Mouse (Mus musculus): ENCODE data around the gene Zfp36l2. TPM values are rescaled to one million over a fixed set of nuclear protein-coding genes. Genes with fewer than 3 reads are reported as not detected.
A peak's percentile ranks its signal among the peaks of the same experiment; 100 is the strongest.
"Not testable (repeated sequence)": the region's sequence is repeated elsewhere in the genome, so short reads cannot be mapped to it uniquely, and the experiment has no call there.

Gene Zfp36l2
- polyA plus RNA-seq, 1 experiment from 2014 or later, result 9.6 TPM

DNA sequence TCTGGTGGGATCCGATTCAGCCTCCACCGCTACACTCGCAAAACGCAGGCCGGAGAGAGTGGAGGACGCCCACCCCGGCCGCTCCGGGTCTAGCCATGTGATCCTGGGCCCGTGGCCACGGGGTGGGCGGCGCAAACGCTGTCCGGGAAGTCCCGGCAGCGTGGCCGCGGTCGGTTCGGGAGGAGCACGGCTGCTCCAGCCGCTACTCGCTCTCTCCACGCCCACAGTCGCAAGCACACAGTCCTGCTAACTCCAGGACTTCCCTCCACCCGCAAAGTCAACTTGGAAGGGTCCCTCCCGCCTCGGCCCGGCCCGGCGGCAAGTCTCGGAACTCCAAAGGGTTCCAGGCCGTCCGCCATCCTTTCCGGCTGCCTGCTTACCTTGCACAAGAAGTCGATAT lies 483 bp downstream of the Zfp36l2 start:
- H3K4me1 ChIP-seq (ENCODE audit: control insufficient read depth in 2 of 2, insufficient read depth in 2 of 2, low read length in 2 of 2), result peaks cover 25 to 38% of the 10 kb centered on the region in 2 experiments

DNA sequence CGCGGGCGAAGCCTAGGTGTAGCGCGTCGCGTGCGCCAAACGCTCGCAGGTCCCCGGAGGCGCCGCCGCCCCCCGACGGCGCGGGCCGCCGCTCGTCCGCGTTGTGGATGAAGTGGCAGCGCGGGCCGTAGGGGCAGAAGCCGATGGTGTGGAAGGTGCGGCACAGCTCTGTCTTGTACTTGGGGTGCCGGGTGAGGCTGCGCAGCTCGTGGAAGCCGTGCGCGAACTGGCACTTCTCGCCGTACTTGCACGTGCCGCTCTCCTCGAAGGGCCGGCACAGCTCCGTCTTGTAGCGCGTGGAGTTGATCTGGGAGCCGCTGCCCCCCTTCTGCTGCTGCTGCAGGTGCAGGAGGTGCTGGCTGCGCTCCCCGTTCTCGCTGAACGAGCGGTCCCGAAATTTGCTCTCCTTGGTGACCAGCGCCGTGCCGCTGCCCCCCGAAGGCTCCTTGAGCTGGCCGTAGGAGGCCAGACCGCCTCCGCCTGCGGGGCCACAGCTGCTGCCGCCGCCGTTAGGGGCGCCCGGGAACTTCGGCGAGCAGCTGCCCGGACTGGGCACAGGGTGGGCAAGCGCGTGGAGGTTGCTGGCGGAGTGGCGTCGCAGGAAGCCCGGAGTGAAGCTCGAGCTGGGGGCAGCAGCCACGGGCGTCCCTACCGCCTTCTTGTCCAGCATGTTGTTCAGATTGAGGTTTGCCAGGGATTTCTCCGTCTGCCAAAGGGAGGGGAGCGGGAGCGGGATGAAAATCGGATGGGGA lies 1.1 kb downstream of the Zfp36l2 start:
- peak overlapping the region; percentile 88 to 94 for H3K27ac ChIP-seq (replicated peaks in 1 of 2; ENCODE audit: control insufficient read depth in 1 of 2, insufficient read depth in 1 of 2, low read depth in 2 of 2, low read length in 2 of 2)
- 1% methylated on average over 80 of the region's 80 CpGs for WGBS
- H3K4me2 ChIP-seq (ENCODE audit: low read length), result peak overlapping the region; percentile 87
- H3K27me3 ChIP-seq (ENCODE audit: control insufficient read depth, insufficient read depth, low read length), result no peaks in the 10 kb centered on the region
- H3K36me3 ChIP-seq (ENCODE audit: control insufficient read depth, insufficient read depth, low read length), result peaks cover 21% of the 10 kb centered on the region; the same call in 1 of the 2 replicates
- H3K4me1 ChIP-seq (ENCODE audit: control insufficient read depth in 2 of 2, insufficient read depth in 2 of 2, low read length in 2 of 2), result peaks cover 21 to 38% of the 10 kb centered on the region in 2 experiments
- peak overlapping the region; percentile 74 to 77 for H3K4me3 ChIP-seq (ENCODE audit: control insufficient read depth in 1 of 2, insufficient read depth in 1 of 2, low read depth in 1 of 2, low read length in 2 of 2)
- ATAC-seq (ENCODE audit: insufficient number of reproducible peaks, insufficient read depth, low FRiP score, low read depth), result no peak
- H3K9me3 ChIP-seq (ENCODE audit: control insufficient read depth, low read length), result no peaks in the 10 kb centered on the region
- H3K9ac ChIP-seq (ENCODE audit: low read length), result peak overlapping the region; percentile 93

More for the DNA sequence above, 483 bp downstream of the Zfp36l2 start:
- Histone ChIP-seq H3K4me2 (ENCODE audit: low read length) (peak overlapping the region; percentile 96), H3K4me3 (ENCODE audit: control insufficient read depth in 1 of 2, insufficient read depth in 1 of 2, low read depth in 1 of 2, low read length in 2 of 2) (peak overlapping the region; percentile 74 to 77), H3K9ac (ENCODE audit: low read length) (peak overlapping the region; percentile 93), H3K36me3 (ENCODE audit: control insufficient read depth, insufficient read depth, low read length) (peaks cover 21% of the 10 kb centered on the region; the same call in 1 of the 2 replicates), H3K27ac (replicated peaks in 1 of 2; ENCODE audit: control insufficient read depth in 1 of 2, insufficient read depth in 1 of 2, low read depth in 2 of 2, low read length in 2 of 2) (peak overlapping the region; percentile 88 to 99)
- H3K9me3 ChIP-seq (ENCODE audit: control insufficient read depth, low read length); H3K27me3 ChIP-seq (ENCODE audit: control insufficient read depth, insufficient read depth, low read length): not testable (repeated sequence)
- WGBS, result 2% methylated on average over 14 of the region's 37 CpGs
- peak; percentile 22 for ATAC-seq (ENCODE audit: insufficient number of reproducible peaks, insufficient read depth, low FRiP score, low read depth)

GRCm38 (mm10) chr17:84185581-84186450 lies 1.9 kb downstream of the Zfp36l2 start:
- peaks cover 15% of the 10 kb centered on the region; the same call in 1 of the 2 replicates for H3K36me3 ChIP-seq (ENCODE audit: control insufficient read depth, insufficient read depth, low read length)
- H3K9me3 ChIP-seq (ENCODE audit: control insufficient read depth, low read length), result no peaks in the 10 kb centered on the region
- H3K27me3 ChIP-seq (ENCODE audit: control insufficient read depth, insufficient read depth, low read length), result no peaks in the 10 kb centered on the region
- peaks cover 27 to 40% of the 10 kb centered on the region in 2 experiments for H3K4me1 ChIP-seq (ENCODE audit: control insufficient read depth in 2 of 2, insufficient read depth in 2 of 2, low read length in 2 of 2)
- H3K4me2 ChIP-seq (ENCODE audit: low read length), result peak overlapping the region; percentile 87
- H3K27ac ChIP-seq (replicated peaks in 1 of 2; ENCODE audit: control insufficient read depth in 1 of 2, insufficient read depth in 1 of 2, low read depth in 2 of 2, low read length in 2 of 2), result peak overlapping the region; percentile 88 to 94
- H3K4me3 ChIP-seq (ENCODE audit: control insufficient read depth in 1 of 2, insufficient read depth in 1 of 2, low read depth in 1 of 2, low read length in 2 of 2), result peak overlapping the region; percentile 74 to 77
- WGBS, result 2% methylated on average over 97 of the region's 108 CpGs
- no peak for ATAC-seq (ENCODE audit: insufficient number of reproducible peaks, insufficient read depth, low FRiP score, low read depth)
- H3K9ac ChIP-seq (ENCODE audit: low read length), result peak overlapping the region; percentile 93

- Histone ChIP-seq H3K27me3 (ENCODE audit: control insufficient read depth, insufficient read depth, low read length) (no peaks in the 10 kb centered on the region), H3K4me2 (ENCODE audit: low read length) (peak overlapping the region; percentile 87), H3K36me3 (ENCODE audit: control insufficient read depth, insufficient read depth, low read length) (peaks cover 15% of the 10 kb centered on the region; the same call in 1 of the 2 replicates), H3K9me3 (ENCODE audit: control insufficient read depth, low read length) (no peaks in the 10 kb centered on the region), H3K4me3 (ENCODE audit: control insufficient read depth in 1 of 2, insufficient read depth in 1 of 2, low read depth in 1 of 2, low read length in 2 of 2) (peak overlapping the region; percentile 42 to 74), H3K4me1 (ENCODE audit: control insufficient read depth in 2 of 2, insufficient read depth in 2 of 2, low read length in 2 of 2) (peaks cover 28 to 48% of the 10 kb centered on the region in 2 experiments), H3K9ac (ENCODE audit: low read length) (peak overlapping the region; percentile 93), H3K27ac (replicated peaks in 1 of 2; ENCODE audit: control insufficient read depth in 1 of 2, insufficient read depth in 1 of 2, low read depth in 2 of 2, low read length in 2 of 2) (peak overlapping the region; percentile 50 to 94)
- no peak for ATAC-seq (ENCODE audit: insufficient number of reproducible peaks, insufficient read depth, low FRiP score, low read depth)
- 9% methylated on average over 7 of the region's 7 CpGs for WGBS
These were observed 2.7 kb downstream of the Zfp36l2 start for GRCm38 (mm10) chr17:84185011-84185411.

DNA sequence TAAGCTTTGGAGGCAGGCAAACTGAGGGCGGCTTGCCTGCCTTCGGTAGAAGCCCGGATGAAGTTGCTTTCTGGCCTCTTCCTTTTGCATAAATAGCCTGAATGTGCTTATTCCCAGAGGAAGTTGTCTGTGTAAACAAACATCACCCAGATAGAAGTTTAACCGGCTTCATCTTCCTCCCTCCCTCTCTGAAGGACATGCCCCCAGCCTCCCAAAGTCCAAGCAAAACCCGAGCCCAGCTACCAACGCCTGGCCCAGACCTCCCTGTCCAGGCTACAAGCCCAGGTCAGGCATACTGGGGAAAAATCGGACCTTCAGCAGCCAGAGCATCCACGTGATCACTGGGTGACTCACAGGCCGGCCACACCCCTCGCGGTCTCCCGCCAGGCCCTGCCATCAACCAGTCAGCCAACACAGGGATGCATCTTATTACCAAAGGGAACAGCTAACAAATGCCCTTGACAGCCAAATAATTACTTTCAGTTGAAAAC lies 4.4 kb downstream of the Zfp36l2 start:
- H3K36me3 ChIP-seq (ENCODE audit: control insufficient read depth, insufficient read depth, low read length), result peaks cover 15% of the 10 kb centered on the region; the same call in 1 of the 2 replicates
- no peaks in the 10 kb centered on the region for H3K27me3 ChIP-seq (ENCODE audit: control insufficient read depth, insufficient read depth, low read length)
- H3K27ac ChIP-seq (replicated peaks in 1 of 2; ENCODE audit: control insufficient read depth in 1 of 2, insufficient read depth in 1 of 2, low read depth in 2 of 2, low read length in 2 of 2), result peak overlapping the region; percentile 37 to 73
- WGBS, result 4% methylated on average over 12 of the region's 12 CpGs
- peak overlapping the region; percentile 44 for H3K9ac ChIP-seq (ENCODE audit: low read length)
- peak overlapping the region; percentile 56 for H3K4me2 ChIP-seq (ENCODE audit: low read length)
- peak; percentile 32 for ATAC-seq (ENCODE audit: insufficient number of reproducible peaks, insufficient read depth, low FRiP score, low read depth)
- H3K4me3 ChIP-seq (ENCODE audit: control insufficient read depth in 1 of 2, insufficient read depth in 1 of 2, low read depth in 1 of 2, low read length in 2 of 2), result peak overlapping the region; percentile 12 to 18; a peak in 3 of 4 replicates
- H3K9me3 ChIP-seq (ENCODE audit: control insufficient read depth, low read length), result no peaks in the 10 kb centered on the region
- H3K4me1 ChIP-seq (ENCODE audit: control insufficient read depth in 2 of 2, insufficient read depth in 2 of 2, low read length in 2 of 2), result peaks cover 20 to 42% of the 10 kb centered on the region in 2 experiments

DNA sequence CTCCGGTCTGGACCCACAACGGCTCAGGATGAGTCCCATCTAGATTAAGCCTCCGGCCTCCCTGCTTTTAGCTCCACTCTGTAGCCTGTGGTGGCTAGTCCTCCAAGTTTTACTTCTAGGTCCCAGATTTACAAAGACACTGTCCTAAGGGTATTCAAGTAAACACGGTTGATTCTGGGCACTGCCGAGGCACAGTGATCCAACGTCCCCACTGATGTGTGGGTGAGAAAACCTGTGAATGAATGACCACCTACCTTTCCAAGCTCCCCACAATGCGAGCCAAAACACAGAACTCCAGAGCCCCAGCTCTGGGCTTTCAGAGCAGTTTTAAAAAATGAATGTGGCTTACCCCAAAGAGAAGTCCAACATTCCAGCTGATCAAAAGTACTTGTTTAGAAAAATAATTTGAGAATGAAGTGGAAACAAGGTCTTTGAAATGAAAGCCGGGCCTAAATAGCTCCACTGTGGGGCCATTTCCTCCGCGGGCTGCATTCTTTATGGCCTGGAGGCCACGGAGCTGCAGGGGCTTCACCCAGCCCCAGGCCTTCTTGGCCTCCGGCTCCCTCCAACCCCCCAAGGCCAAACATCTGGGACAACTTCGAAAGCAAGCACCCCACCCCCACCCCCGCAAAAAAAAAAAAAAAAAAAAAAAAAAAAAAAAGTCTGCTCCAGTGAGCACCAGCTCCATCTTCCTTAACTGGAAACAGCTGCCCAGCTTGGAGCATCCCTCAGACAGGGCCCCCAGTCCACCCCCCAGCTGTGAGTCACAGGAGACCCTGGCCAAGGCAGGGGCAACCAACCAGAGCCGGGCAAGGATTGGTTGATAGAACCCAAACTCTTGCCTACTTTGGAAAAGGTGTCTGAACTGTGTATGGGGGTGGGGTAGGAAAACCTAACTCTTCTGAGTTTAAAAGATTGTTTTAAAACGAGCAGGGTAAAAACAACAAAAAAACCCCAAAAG lies 5.2 kb downstream of the Zfp36l2 start:
- Histone ChIP-seq H3K4me1 (ENCODE audit: control insufficient read depth in 2 of 2, insufficient read depth in 2 of 2, low read length in 2 of 2) (peaks cover 20 to 42% of the 10 kb centered on the region in 2 experiments), H3K4me2 (ENCODE audit: low read length) (peak overlapping the region; percentile 56), H3K27me3 (ENCODE audit: control insufficient read depth, insufficient read depth, low read length) (no peaks in the 10 kb centered on the region), H3K4me3 (ENCODE audit: control insufficient read depth in 1 of 2, insufficient read depth in 1 of 2, low read depth in 1 of 2, low read length in 2 of 2) (peak overlapping the region in 1 of 2 experiments; percentile 18; a peak in 1 of 4 replicates), H3K9ac (ENCODE audit: low read length) (peak overlapping the region; percentile 44), H3K9me3 (ENCODE audit: control insufficient read depth, low read length) (no peaks in the 10 kb centered on the region), H3K36me3 (ENCODE audit: control insufficient read depth, insufficient read depth, low read length) (peaks cover 15% of the 10 kb centered on the region; the same call in 1 of the 2 replicates), H3K27ac (replicated peaks in 1 of 2; ENCODE audit: control insufficient read depth in 1 of 2, insufficient read depth in 1 of 2, low read depth in 2 of 2, low read length in 2 of 2) (peak overlapping the region; percentile 40 to 73)
- no peak for ATAC-seq (ENCODE audit: insufficient number of reproducible peaks, insufficient read depth, low FRiP score, low read depth)
- WGBS, result 37% methylated on average over 16 of the region's 16 CpGs

Data from heart, embryonic 14.5 days (tissue).